Mouse (Mus musculus): Measurements from ENCODE around the gene Rinl.

The Rinl gene

DNA sequence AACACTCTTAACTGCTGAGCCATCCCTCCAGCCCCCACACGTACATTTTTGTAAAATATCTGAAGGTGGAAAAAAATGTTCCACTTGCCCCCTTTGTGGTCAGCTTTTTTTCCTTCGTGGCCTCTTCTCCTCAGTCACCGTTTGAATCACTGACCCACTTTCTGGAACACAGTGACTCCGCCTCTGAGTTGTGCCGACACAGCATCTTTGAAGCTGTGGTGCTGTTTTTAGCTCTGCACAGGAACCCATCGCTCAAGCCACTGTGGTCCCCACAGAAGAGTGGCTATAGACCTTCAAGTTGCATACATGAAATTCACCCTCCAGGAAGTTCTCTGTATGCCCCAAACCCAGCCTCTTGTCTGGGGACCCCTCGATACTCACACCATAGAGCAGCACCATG is 7.9 kb upstream of the Rinl start:
- no peak for DNase-seq (ENCODE audit: low read depth, low spot score)

- DNase-seq (ENCODE audit: low read depth, low spot score) = no peak
Observed at GRCm38 (mm10) chr7:28781261-28781663, 7.5 kb upstream of the Rinl start.

DNA sequence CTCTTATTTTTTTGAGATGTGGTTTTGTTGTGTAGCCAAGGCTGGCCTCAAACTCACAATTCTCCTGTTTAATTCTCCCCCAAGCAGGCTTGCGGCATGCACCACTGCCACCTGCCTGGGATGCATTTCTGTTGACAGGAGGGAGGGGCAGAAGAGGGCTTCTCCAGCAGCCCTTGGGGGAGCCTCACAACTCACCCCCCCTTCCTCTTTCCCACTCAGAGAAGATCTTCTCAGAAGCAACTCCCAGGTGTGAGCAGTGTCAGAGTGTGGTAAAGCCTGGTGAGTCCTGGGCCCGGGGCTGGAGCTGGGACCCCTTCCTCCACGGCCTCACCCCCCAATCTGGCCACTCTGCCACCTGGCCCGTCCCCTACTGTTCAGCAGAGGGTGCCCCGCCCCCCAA is 3.6 kb upstream of the Rinl start:
- no peak for DNase-seq (ENCODE audit: low read depth, low spot score)

DNA sequence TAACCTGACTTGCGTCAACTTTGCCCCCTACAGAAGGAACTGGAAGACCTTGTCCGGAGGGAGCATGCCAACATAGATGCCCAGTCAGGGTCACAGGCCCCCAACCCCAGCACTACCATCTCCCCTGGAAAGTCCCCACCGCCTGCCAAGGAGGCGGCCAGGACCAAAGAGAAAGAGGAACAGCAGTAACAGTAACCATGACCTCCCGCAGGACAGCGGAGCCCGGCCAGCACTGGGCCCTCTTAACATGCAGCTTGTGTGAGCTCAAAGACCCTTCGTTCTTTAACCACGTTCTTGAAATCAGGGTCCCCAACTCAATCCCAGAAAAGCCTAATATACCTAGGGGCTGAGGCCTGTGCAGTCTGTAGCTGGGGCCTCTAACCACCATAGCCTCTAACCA is 885 bp upstream of the Rinl start:
- no peak for DNase-seq (ENCODE audit: low read depth, low spot score)

DNA sequence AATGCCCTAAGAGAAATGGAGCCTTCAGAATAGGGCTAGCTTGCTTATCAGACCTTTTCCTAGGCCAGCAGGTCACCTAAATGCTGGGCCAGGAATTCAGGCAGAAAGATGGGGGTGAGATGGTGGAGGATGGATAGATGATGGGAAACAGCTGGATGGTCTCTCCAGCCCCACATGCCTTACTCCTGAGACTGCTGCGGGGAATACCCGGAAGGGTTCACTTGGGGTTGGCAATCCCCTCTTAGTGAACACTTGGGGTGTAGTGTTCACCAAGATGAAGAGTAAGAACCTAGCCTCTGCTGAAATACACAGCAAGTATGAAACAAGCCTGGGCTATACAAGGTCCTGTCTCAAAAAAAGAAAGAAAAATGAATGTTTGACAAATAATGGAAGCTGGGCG is 466 bp downstream of the Rinl start:
- no peak for DNase-seq (ENCODE audit: low read depth, low spot score)

- peak; percentile 60 for DNase-seq (ENCODE audit: low read depth, low spot score)
Observed at GRCm38 (mm10) chr7:28790066-28790806, 1.5 kb downstream of the Rinl start.

DNA sequence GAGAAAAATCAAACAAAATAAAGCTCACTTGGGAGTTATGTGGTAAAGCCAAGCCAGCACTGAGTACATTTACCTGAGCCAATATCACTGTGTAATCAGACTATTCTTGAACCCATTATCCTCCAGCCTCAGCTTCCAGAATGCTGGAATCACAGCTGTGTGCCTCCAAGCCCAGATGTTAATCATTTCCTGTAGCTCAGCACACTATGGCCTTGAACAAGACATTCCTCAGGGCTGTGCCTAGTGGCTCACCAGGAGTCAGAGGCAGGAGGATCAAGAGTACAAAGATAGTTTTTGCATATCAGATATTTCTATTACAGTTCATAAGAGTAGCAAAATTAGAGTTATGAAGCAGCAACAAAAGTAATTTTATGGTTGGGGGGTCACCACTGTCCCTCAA is 2.9 kb downstream of the Rinl start:
- DNase-seq (ENCODE audit: low read depth, low spot score) = peak; percentile 50

- no peak for DNase-seq (ENCODE audit: low read depth, low spot score)
Observed at GRCm38 (mm10) chr7:28792391-28793185, 3.8 kb downstream of the Rinl start.

- DNase-seq (ENCODE audit: low read depth, low spot score) = peak; percentile 79
Observed at GRCm38 (mm10) chr7:28793834-28794233, 5.1 kb downstream of the Rinl start.

- DNase-seq (ENCODE audit: low read depth, low spot score) = no peak
Observed at GRCm38 (mm10) chr7:28794496-28794895, 5.7 kb downstream of the Rinl start.

- peak; percentile 68 for DNase-seq (ENCODE audit: low read depth, low spot score)
Observed at GRCm38 (mm10) chr7:28795832-28796231, 7.1 kb downstream of the Rinl start.

- DNase-seq (ENCODE audit: low read depth, low spot score) = peak; percentile 87
Observed at GRCm38 (mm10) chr7:28796562-28796975, 7.8 kb downstream of the Rinl start.

GRCm38 (mm10) chr7:28799994-28800393 is 11.2 kb downstream of the Rinl start:
- no peak for DNase-seq (ENCODE audit: low read depth, low spot score)

- no peak for DNase-seq (ENCODE audit: low read depth, low spot score)
Observed at GRCm38 (mm10) chr7:28801451-28801850, 12.7 kb downstream of the Rinl start.

DNA sequence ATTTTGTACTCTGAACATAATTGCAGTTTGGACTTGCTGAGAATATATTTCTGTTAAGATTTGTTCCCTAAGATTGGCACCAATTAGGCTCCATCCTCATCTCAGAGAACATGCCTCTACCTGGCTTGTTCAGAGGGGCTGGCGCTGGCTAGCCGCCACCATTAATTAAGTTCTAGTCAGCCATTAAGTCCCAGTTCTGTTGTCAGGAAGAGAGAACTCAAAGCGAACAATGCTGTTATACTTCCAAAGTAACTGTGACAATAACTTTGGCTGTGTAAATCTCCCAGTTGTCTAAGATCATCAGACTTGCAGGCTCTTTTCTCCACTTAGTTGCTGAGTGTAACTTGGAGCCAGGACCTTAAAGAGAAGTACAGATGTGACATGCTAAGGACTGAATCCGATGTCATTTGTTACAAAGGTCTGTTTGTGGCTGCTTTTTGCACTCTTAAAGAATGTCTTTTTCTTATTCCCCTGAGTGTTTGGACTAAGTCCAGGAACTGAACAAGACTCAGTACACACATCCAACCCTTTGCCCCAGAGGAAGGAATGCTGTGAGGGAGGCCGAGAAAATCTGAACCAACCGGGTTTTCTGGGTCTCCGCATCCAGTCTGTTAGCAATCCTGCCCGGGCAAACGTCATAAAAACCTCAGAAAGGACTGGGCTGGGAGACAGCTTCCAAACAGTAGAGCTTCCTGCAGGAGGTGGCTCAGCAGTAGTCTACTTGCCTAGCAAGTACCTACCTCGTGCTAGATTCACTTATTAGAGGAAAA is 13.3 kb downstream of the Rinl start:
- DNase-seq (ENCODE audit: low read depth, low spot score) = peak; percentile 60

- peak; percentile 91 for DNase-seq (ENCODE audit: low read depth, low spot score)
Observed at GRCm38 (mm10) chr7:28802846-28803588, 14.2 kb downstream of the Rinl start.

DNA sequence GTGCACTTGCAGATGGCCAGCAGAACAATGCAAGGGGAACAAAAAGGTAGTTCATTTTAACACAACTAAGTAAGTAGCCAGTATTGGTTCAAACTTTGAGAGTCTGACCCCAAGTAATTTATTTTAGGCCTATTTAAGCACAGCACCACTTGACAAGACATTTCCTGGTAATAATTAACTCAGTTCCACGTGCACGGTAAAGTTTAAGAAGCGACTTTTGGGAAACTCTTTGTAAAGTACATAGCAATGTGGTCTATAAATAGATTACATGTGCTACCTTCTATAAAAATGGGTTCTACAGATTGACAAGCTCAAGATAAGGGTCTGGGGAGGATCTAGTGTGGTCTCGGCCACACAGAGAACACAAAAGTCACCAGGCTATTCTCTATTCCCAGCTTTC is 15.0 kb downstream of the Rinl start:
- no peak for DNase-seq (ENCODE audit: low read depth, low spot score)

DNA sequence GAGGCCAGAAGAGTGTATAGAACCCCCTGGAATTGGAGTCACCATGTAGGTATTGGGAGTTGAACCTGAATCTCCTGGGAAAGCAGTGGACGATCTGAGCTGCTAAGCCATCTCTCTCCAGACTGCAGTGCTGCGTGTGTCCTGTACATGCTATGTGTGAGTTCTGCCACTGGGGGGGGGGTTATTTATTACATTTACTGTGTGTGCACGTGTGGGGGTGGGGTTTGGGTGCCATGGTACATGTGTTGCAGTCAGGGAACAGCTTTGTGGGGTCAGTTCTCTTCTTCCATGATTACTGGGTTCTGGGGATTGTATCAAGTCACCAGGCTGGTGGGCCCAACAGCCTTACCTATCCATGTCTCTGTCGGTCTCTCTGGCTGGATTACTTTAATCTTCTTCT is 18.1 kb downstream of the Rinl start:
- peak; percentile 35 for DNase-seq (ENCODE audit: low read depth, low spot score)

- no peak for DNase-seq (ENCODE audit: low read depth, low spot score)
Observed at GRCm38 (mm10) chr7:28807641-28808220, 19.0 kb downstream of the Rinl start.

DNA sequence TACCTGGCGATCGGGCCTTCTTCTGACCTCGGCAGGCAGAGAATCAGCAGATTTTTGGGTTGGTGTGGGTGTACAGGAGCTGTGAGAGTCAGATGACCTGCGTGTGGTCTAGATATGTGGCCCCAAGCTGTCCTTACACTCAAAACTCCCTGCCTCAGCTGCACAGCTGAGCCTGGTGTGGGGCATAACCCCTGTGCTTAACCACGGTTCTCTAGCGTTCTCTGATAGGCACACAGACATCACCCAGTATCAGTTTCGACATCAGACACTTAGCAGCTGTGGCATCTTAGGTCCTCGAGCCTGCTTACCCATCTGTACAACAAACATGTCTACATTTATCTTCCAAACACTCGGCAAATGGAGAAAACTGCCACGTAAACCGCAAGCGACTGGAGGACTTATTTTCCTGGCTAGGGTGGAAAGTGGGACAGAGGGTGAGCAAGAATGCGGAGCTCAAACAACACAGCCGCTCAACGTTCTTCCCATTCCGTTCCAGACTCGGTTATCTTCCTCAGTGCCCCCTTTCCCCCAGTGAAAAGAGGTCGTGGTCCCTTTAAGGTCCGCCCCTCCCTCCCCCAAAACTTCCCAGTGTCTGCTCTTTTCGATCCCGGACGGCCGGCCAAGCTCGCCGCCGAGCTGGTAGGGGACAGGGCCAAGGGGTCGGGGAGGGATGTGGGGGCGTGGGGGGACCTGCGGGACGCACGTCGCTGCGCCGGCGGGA is 19.6 kb downstream of the Rinl start, which contains the start of gene Hnrnpl:
Gene Hnrnpl, plus strand, starts transcription at position 321 of the 721 bp plus-strand sequence.
- DNase-seq (ENCODE audit: low read depth, low spot score) = peak; percentile 60
